Mouse (Mus musculus) forebrain, embryonic 12.5 days (tissue): ENCODE results near the gene Ptprm. TPM values are rescaled to one million over a fixed set of nuclear protein-coding genes. Genes with fewer than 3 reads are reported as not detected.
A peak's percentile ranks its signal among the peaks of the same experiment; 100 is the strongest.

Experiments
- ATAC-seq: fragments of 200-750 bp; cut with Nextera tagmentation; 2 replicates; pipeline ENCODE4 v1.8.0; 2017; ENCODE audit warnings: moderate TSS enrichment; ENCODE audit not compliant: low FRiP score
- H3K27ac ChIP-seq: fragments of 300-500 bp; sonication (generic); 2 replicates; pipeline ENCODE4 v1.5.1; 2016; ENCODE audit warnings: mild to moderate bottlenecking
- H3K27me3 ChIP-seq: fragments of 300-500 bp; sonication (generic); 2 replicates; pipeline ENCODE4 v1.6.1; 2016; ENCODE audit warnings: mild to moderate bottlenecking
- H3K36me3 ChIP-seq: fragments of 300-500 bp; sonication (generic); replicated peaks from 2 replicates; pipeline ENCODE4 v1.6.1; 2016; ENCODE audit warnings: mild to moderate bottlenecking
- H3K4me1 ChIP-seq: fragments of 300-500 bp; sonication (generic); 2 replicates; pipeline ENCODE4 v1.6.1; 2016
- H3K4me2 ChIP-seq: fragments of 300-500 bp; sonication (generic); 2 replicates; pipeline ENCODE4 v1.6.1; 2016; ENCODE audit warnings: mild to moderate bottlenecking, moderate library complexity
- H3K4me3 ChIP-seq: fragments of 300-500 bp; sonication (generic); replicated peaks from 2 replicates; pipeline ENCODE4 v1.5.1; 2016; ENCODE audit warnings: mild to moderate bottlenecking
- H3K9ac ChIP-seq: fragments of 300-500 bp; sonication (generic); 2 replicates; pipeline ENCODE4 v1.6.1; 2016; ENCODE audit warnings: mild to moderate bottlenecking
- H3K9me3 ChIP-seq: fragments of 300-500 bp; sonication (generic); 2 replicates; pipeline ENCODE4 v1.6.1; 2016
- WGBS: fragments of 180-500 bp; shearing (Covaris S2); methylation state at CpG from one replicate; pipeline ENCODE4 v1.1.7; 2016; 5-methylcytosine and 5-hydroxymethylcytosine counted together
- polyA plus RNA-seq: library from polyadenylated mRNA; unstranded; fragments of >200 nt; fragmentation: Nextera tagmentation; extraction: Ambion mirVana; gene quantifications from 2 replicates; pipeline ENCODE4 v1.2.1, GENCODE M21; 2016

Ptprm gene
- polyA plus RNA-seq, 1 experiment from 2014 or later, result 8.8 TPM

- Histone ChIP-seq H3K9ac (no peak overlapping the region), H3K27ac (no peak overlapping the region), H3K27me3 (no peaks in the 10 kb centered on the region), H3K36me3 (no peaks in the 10 kb centered on the region), H3K9me3 (no peaks in the 10 kb centered on the region), H3K4me1 (no peaks in the 10 kb centered on the region), H3K4me3 (no peak overlapping the region), H3K4me2 (no peak overlapping the region)
- 84% methylated on average over 5 of the region's 5 CpGs for WGBS
- ATAC-seq, result no peak
These were observed 14.7 kb downstream of the Ptprm start for GRCm38 (mm10) chr17:67339569-67339968.

GRCm38 (mm10) chr17:67334310-67334709, 19.9 kb downstream of the Ptprm start:
- H3K4me3 ChIP-seq, result no peak overlapping the region
- H3K27ac ChIP-seq, result no peak overlapping the region
- no peaks in the 10 kb centered on the region for H3K27me3 ChIP-seq
- no peaks in the 10 kb centered on the region for H3K9me3 ChIP-seq
- H3K4me1 ChIP-seq, result no peaks in the 10 kb centered on the region
- H3K9ac ChIP-seq, result no peak overlapping the region
- WGBS, result 91% methylated on average over 3 of the region's 3 CpGs
- H3K4me2 ChIP-seq, result no peak overlapping the region
- H3K36me3 ChIP-seq, result no peaks in the 10 kb centered on the region
- ATAC-seq, result no peak

- no peak for ATAC-seq
- no peaks in the 10 kb centered on the region for H3K9me3 ChIP-seq
- H3K27ac ChIP-seq, result no peak overlapping the region
- WGBS, result 79% methylated on average over 4 of the region's 4 CpGs
- H3K4me3 ChIP-seq, result no peak overlapping the region
- H3K36me3 ChIP-seq, result no peaks in the 10 kb centered on the region
- H3K27me3 ChIP-seq, result no peaks in the 10 kb centered on the region
- no peak overlapping the region for H3K4me2 ChIP-seq
- peaks cover 4% of the 10 kb centered on the region; the same call in 1 of the 2 replicates for H3K4me1 ChIP-seq
- no peak overlapping the region for H3K9ac ChIP-seq
These were observed 24.8 kb downstream of the Ptprm start for GRCm38 (mm10) chr17:67329435-67329834.

GRCm38 (mm10) chr17:67324499-67324832, 29.8 kb downstream of the Ptprm start:
- 23% methylated on average over 1 of the region's 1 CpGs for WGBS
- no peak overlapping the region for H3K27ac ChIP-seq
- no peaks in the 10 kb centered on the region for H3K27me3 ChIP-seq
- no peak overlapping the region for H3K4me2 ChIP-seq
- H3K4me1 ChIP-seq, result peaks cover 15% of the 10 kb centered on the region
- no peaks in the 10 kb centered on the region for H3K9me3 ChIP-seq
- no peak overlapping the region for H3K9ac ChIP-seq
- H3K4me3 ChIP-seq, result no peak overlapping the region
- ATAC-seq, result no peak
- no peaks in the 10 kb centered on the region for H3K36me3 ChIP-seq

- 22% methylated on average over 11 of the region's 11 CpGs for WGBS
- ATAC-seq, result peak; percentile 87; the same call in 1 of the 2 replicates
- H3K27ac ChIP-seq, result 0 out of 2 replicates have a peak overlapping the region, but pooled peaks have one; percentile 19
These were observed 30.3 kb downstream of the Ptprm start for GRCm38 (mm10) chr17:67323777-67324498.

GRCm38 (mm10) chr17:67314491-67315205, 39.6 kb downstream of the Ptprm start:
- H3K27ac ChIP-seq, result no peak overlapping the region
- 75% methylated on average over 4 of the region's 4 CpGs for WGBS
- no peak for ATAC-seq

More at GRCm38 (mm10) chr17:67323777-67324498, 30.3 kb downstream of the Ptprm start:
- H3K4me2 ChIP-seq, result no peak overlapping the region
- no peak overlapping the region for H3K9ac ChIP-seq
- peaks cover 15% of the 10 kb centered on the region for H3K4me1 ChIP-seq
- no peaks in the 10 kb centered on the region for H3K36me3 ChIP-seq
- H3K9me3 ChIP-seq, result no peaks in the 10 kb centered on the region
- H3K27me3 ChIP-seq, result no peaks in the 10 kb centered on the region
- H3K4me3 ChIP-seq, result no peak overlapping the region

GRCm38 (mm10) chr17:67308421-67308820, 45.8 kb downstream of the Ptprm start:
- H3K27me3 ChIP-seq, result peaks cover 12% of the 10 kb centered on the region
- H3K27ac ChIP-seq, result no peak overlapping the region
- H3K9ac ChIP-seq, result no peak overlapping the region
- no peaks in the 10 kb centered on the region for H3K36me3 ChIP-seq
- H3K9me3 ChIP-seq, result no peaks in the 10 kb centered on the region
- 80% methylated on average over 3 of the region's 3 CpGs for WGBS
- no peak overlapping the region for H3K4me3 ChIP-seq
- no peak for ATAC-seq
- no peak overlapping the region for H3K4me2 ChIP-seq
- H3K4me1 ChIP-seq, result peaks cover 7% of the 10 kb centered on the region

More at GRCm38 (mm10) chr17:67314491-67315205, 39.6 kb downstream of the Ptprm start:
- H3K4me2 ChIP-seq, result no peak overlapping the region
- no peaks in the 10 kb centered on the region; the same call in 1 of the 2 replicates for H3K27me3 ChIP-seq
- H3K4me3 ChIP-seq, result no peak overlapping the region
- no peaks in the 10 kb centered on the region for H3K9me3 ChIP-seq
- peaks cover 12% of the 10 kb centered on the region for H3K4me1 ChIP-seq
- no peaks in the 10 kb centered on the region for H3K36me3 ChIP-seq
- no peak overlapping the region for H3K9ac ChIP-seq

- no peak overlapping the region for H3K4me2 ChIP-seq
- no peak overlapping the region for H3K9ac ChIP-seq
- ATAC-seq, result no peak
- H3K4me1 ChIP-seq, result peaks cover 8% of the 10 kb centered on the region
- H3K4me3 ChIP-seq, result no peak overlapping the region
- H3K36me3 ChIP-seq, result no peaks in the 10 kb centered on the region
- H3K27ac ChIP-seq, result no peak overlapping the region
- WGBS, result 71% methylated on average over 10 of the region's 10 CpGs
- H3K27me3 ChIP-seq, result peaks cover 15% of the 10 kb centered on the region
- H3K9me3 ChIP-seq, result no peaks in the 10 kb centered on the region
These were observed 48.0 kb downstream of the Ptprm start for GRCm38 (mm10) chr17:67306066-67306845.

- no peak for ATAC-seq
- no peak overlapping the region for H3K4me3 ChIP-seq
- H3K9me3 ChIP-seq, result no peaks in the 10 kb centered on the region
- H3K9ac ChIP-seq, result no peak overlapping the region
- no peaks in the 10 kb centered on the region for H3K36me3 ChIP-seq
- 73% methylated on average over 3 of the region's 3 CpGs for WGBS
- peaks cover 29% of the 10 kb centered on the region for H3K27me3 ChIP-seq
- peaks cover 8% of the 10 kb centered on the region for H3K4me1 ChIP-seq
- no peak overlapping the region for H3K4me2 ChIP-seq
- H3K27ac ChIP-seq, result no peak overlapping the region
These were observed 49.4 kb downstream of the Ptprm start for GRCm38 (mm10) chr17:67304831-67305230.

GRCm38 (mm10) chr17:67303326-67304099, 50.7 kb downstream of the Ptprm start:
- H3K27me3 ChIP-seq, result peaks cover 31% of the 10 kb centered on the region
- no peak overlapping the region for H3K9ac ChIP-seq
- no peak overlapping the region for H3K27ac ChIP-seq
- WGBS, result 56% methylated on average over 18 of the region's 18 CpGs
- H3K4me3 ChIP-seq, result no peak overlapping the region
- 0 out of 2 replicates have a peak, but pooled peaks have one; percentile 53 for ATAC-seq
- no peaks in the 10 kb centered on the region for H3K36me3 ChIP-seq
- H3K4me1 ChIP-seq, result peaks cover 8% of the 10 kb centered on the region
- H3K4me2 ChIP-seq, result no peak overlapping the region
- no peaks in the 10 kb centered on the region for H3K9me3 ChIP-seq

- no peaks in the 10 kb centered on the region for H3K36me3 ChIP-seq
- no peak for ATAC-seq
- no peaks in the 10 kb centered on the region for H3K9me3 ChIP-seq
- peaks cover 31% of the 10 kb centered on the region for H3K27me3 ChIP-seq
- H3K9ac ChIP-seq, result no peak overlapping the region
- H3K4me2 ChIP-seq, result no peak overlapping the region
- peaks cover 10% of the 10 kb centered on the region for H3K4me1 ChIP-seq
- no peak overlapping the region for H3K27ac ChIP-seq
- no peak overlapping the region for H3K4me3 ChIP-seq
- 10% methylated on average over 4 of the region's 4 CpGs for WGBS
These were observed 51.7 kb downstream of the Ptprm start for GRCm38 (mm10) chr17:67302569-67302968.
